Mouse (Mus musculus): Measurements from ENCODE around the gene Mettl21e. TPM values are rescaled to one million over a fixed set of nuclear protein-coding genes. Genes with fewer than 3 reads are reported as not detected.
A peak's percentile ranks its signal among the peaks of the same experiment; 100 is the strongest.
"Not testable (repeated sequence)": the region's sequence is repeated elsewhere in the genome, so short reads cannot be mapped to it uniquely, and the experiment has no call there.

Gene Mettl21e
- total RNA-seq (2021) = 10 to 100 TPM; 15.7 to 19.9 TPM
- long read RNA-seq, experiment 1, transcript Mettl21e-201 (5 exons, 3,211 nt) = major isoform, 15 of 31 reads
- long read RNA-seq, experiment 1, partial matches to known transcripts = 4 of 31 reads
- long read RNA-seq, experiment 1, other reads (novel, unspliced or antisense) = 12 of 31 reads
- long read RNA-seq, experiment 2, transcript Mettl21e-201 (5 exons, 3,211 nt) = major isoform, 35 of 59 reads
- long read RNA-seq, experiment 2, partial matches to known transcripts = 9 of 59 reads
- long read RNA-seq, experiment 2, other reads (novel, unspliced or antisense) = 15 of 59 reads

DNA sequence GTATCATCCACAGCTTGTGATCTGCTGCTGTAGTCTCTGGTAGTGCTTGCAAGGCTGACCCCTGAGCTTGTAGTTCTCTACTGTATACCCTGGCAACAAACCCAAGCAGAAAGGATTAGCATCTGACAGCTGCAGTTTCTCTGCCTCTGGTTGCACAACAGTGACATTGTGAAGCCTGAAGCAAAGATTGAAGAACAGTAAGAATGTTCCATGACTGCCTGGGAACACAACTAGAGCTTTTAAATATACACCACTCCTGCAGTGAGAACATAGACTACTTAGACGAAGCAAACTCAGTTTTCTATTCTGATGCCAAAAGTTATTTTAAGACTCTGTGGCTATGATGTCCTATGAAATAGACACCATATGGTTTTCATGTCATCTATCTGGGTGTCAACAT, at the start of gene Mettl21e:
Gene Mettl21e (minus strand): TSS at position 86 of the 400 bp plus-strand sequence.
- no peak for DNase-seq
- intact Hi-C loops (cut with DNase I) = no loop called here

DNA sequence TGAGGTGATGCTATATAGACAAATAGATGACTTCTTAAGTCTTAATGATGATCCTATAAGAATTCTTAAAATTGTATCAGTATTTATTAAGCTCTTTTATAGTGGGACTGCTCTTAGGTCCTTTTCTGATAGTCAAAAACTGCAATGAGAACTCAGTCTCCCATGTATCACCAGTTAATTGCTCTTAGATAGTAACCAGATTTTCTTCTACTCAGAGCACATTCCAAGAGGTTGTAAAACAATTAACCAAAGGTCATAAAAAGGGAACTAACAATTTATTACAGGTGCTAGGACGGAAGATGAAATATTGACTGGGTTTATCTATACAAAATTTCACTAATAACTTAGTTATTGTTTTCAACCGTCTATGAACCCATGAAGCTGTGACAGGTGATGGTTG, 21.7 kb upstream of the Mettl21e start:
- DNase-seq; intact Hi-C loops (cut with DNase I): not testable (repeated sequence)

GRCm38 (mm10) chr1:44239969-44240368, 21.2 kb upstream of the Mettl21e start:
- intact Hi-C loops (cut with DNase I) = no loop called here
- no peak for DNase-seq

DNA sequence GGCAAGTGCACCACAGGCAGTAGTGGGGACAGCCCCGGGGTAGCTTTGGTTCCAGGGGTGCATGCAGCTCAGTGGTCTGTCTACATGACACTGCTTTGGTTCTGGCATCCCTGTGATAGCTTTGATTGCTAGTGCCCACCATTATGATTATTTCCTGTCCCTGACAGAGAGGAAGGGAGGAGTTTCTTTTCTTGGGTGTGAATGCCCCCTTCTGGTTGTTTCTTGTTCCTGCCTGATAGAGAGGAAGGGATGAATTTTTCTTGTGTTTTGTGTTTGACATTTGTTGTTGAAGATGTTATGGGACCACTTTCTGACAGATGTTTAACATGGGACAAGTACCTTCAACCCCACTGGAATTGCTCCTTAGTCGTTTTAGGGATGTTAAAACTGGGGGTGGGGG, 18.5 kb upstream of the Mettl21e start:
- no peak for DNase-seq
- intact Hi-C loops (cut with DNase I) = no loop called here

DNA sequence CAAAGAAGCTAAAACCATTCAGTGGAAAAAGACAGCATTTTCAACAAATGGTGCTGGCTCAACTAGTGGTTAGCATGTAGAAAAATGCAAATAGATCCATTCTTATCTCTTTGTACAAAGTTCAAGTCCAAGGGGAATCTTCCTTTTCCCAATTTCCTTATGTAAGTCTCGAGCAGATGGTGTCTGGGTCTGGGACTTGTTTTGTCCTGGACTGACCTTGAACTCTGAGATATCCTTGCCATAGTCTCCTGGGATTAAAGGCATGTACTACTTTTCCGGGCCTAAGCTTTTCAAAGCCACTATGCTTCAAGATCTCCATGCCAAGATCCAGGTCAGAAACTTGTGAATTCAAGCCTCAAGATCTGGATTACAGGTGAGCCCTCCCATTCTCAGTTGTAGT, 16.6 kb upstream of the Mettl21e start:
- no peak for DNase-seq
- intact Hi-C loops (cut with DNase I) = no loop called here

GRCm38 (mm10) chr1:44234531-44234930, 15.8 kb upstream of the Mettl21e start:
- intact Hi-C loops (cut with DNase I); DNase-seq: not testable (repeated sequence)

GRCm38 (mm10) chr1:44229044-44229443, 10.3 kb upstream of the Mettl21e start:
- intact Hi-C loops (cut with DNase I) = loop anchor here (2.0 to 5.0 kb wide), 2 partner anchors 516 to 1083 kb away; partner anchors contain the start of gene Col3a1
- DNase-seq = peak in 1 of 2 experiments; percentile 21

GRCm38 (mm10) chr1:44217118-44217517, 1.6 kb downstream of the Mettl21e start:
- no peak for DNase-seq
- intact Hi-C loops (cut with DNase I) = no loop called here

- intact Hi-C loops (cut with DNase I) = no loop called here
- no peak for DNase-seq
These were observed 2.2 kb downstream of the Mettl21e start for GRCm38 (mm10) chr1:44216352-44217116.

GRCm38 (mm10) chr1:44214443-44214842, 4.3 kb downstream of the Mettl21e start:
- intact Hi-C loops (cut with DNase I) = no loop called here
- DNase-seq = no peak

DNA sequence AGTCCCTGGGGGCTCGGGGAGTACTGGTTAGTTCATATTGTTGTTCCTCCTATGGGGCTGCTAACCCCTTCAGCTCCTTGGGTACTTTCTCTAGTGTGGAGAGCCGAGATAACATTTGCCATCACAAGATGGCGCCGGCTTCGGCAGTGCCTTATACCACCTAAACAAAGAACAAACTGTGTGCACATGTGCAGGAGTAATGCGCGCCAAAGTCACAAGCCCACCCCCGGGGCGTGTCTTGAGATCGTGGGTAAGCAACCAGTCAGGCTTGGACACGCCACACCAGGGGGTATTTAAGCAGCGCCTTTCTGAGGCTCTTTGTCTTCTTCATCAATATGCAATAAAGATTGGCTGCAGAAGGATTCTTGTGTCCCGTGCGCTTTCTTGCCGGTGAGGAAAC, 15.9 kb downstream of the Mettl21e start:
- no peak for DNase-seq
- intact Hi-C loops (cut with DNase I) = no loop called here

DNA sequence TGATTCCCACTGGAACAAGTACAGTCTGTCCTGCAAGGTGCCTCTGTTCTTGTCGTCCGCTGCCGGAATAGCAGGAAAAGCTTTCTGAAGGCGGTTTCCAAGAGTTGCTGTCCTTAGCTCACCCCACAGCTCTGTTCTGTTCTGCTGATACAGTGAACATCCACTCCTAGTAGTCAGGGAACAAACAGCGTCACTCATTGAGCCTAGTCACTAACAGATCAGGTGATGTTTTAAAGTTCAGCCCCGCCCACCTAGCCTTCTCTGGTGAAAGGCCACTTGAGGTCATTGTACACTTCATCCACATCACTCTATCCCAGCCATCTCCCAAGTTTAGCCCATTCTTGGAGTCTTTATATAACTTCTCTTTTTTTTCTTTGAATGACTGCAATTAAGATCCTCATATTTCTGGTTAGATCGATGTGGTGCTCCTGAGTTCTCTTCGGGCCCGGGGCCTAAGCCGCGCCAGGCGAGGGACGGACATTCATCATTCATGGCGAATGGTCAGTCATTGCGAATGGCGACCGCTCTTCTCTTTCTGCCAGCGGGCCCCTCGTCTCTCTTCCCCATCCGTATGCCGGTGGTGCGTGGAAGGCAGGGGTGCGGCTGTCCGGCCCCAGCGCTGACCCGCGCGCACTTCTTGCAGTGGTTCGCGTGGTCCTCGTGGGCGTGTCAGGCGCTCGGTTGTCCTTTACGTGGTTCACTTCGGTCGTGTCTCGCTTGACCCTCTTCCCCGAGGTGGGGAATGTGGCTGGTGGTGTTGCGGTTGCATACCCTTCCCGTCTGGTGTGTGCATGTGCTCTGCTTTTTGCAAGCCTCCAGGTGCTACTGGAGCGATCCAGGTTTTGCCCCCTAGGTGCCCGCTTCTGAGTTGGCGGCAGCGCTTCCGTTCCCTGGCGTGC, 20.2 kb downstream of the Mettl21e start:
- peak; percentile 32 to 58 for DNase-seq
- intact Hi-C loops (cut with DNase I) = no loop called here

DNA sequence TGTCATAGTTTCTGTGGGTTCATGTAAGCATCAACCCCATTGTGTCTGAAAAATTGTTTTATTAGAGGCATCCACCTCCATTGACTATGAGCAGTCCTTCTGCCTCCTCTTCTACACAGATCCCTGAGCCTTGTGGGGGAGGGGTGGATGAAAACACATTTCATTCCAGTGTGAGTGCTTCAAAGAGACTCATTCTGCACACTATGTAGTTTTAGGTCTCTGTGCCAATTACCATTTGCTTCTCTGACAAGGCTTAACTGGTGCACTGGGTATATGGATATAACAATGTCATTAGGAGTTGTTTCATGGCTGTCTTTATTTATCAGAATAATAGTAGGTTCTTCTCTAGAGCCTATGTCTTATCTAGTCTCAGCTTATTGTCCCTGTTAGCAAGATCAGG, 32.4 kb downstream of the Mettl21e start:
- intact Hi-C loops (cut with DNase I) = no loop called here
- no peak for DNase-seq

DNA sequence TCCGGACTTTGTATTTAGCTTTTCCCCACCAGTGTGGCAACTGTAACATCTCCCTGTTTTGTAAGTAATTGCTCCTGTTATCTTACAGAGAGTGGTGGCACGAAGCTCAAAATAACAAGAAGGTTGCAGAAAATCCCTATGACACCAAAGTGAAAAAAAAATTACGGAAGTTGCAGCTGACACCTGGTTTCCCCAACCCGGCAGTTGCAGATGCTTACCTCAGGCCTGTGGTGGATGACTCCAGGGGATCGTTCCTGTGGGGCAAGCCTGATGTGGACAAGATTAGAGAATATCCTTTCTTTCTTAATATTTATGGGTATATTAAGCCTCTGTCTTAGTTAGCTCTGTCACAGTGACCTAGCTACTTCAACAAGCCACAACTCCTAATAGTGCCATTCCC, 40.7 kb downstream of the Mettl21e start:
- intact Hi-C loops (cut with DNase I) = no loop called here
- DNase-seq = no peak

DNA sequence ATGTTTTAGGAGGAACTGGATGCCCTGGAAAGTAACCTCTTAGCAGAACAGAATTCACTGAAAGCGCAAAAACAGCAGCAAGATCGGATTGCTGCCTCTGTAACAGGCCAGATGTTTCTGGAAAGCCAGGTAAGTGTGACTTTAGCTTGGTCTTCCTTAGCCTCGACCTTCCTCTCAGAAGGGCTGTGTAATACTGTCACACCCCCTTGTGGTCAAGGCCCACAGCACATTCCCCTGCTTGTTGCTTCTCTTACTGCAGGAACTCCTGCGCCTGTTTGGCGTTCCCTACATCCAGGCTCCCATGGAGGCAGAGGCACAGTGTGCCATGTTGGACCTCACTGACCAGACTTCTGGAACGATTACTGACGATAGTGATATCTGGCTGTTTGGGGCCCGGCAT, 44.9 kb downstream of the Mettl21e start:
- intact Hi-C loops (cut with DNase I) = no loop called here
- DNase-seq = no peak

- intact Hi-C loops (cut with DNase I) = no loop called here
- no peak for DNase-seq
These were observed 46.1 kb downstream of the Mettl21e start for GRCm38 (mm10) chr1:44172656-44173055.

- no peak for DNase-seq
- intact Hi-C loops (cut with DNase I) = no loop called here
These were observed 50.8 kb downstream of the Mettl21e start for GRCm38 (mm10) chr1:44167859-44168383.

- DNase-seq = no peak
- intact Hi-C loops (cut with DNase I) = no loop called here
These were observed 56.4 kb downstream of the Mettl21e start for GRCm38 (mm10) chr1:44162389-44162788.

DNA sequence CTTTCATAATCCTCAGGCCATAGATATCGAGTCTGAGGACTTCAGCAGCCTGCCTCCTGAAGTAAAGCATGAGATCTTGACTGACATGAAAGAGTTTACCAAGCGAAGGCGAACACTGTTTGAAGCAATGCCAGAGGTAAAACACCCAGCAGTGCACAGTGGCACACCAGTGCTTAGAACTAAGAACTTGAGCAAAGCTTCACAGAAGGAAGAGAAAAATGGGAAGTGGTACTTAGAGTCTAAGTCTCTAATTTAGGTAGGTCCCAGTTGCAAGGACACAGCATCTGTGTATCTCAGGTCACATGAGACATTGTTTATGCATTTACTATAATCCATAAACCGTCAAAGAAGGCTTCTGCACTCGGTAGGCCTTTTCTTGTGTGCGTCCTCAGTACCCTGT, 56.9 kb downstream of the Mettl21e start:
- intact Hi-C loops (cut with DNase I) = no loop called here

DNA sequence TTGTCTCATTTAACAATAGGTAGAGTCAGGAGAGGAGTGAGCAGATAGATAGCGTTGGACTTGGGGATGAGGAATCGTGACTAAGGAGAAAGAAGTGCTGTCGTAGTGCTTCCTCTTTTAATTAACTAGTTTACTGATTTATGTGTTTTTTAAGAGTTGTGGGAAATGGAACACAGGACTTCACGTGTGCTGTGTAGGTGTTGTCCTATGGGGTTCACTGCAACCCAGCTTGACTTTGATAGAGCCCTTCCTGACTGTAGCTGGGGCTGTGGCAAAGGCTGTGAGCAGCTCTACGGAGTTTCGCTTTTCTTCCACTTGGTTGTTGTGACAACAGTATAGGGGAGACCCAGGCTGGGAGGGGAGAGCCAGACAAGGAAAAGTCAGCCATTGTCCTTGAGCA, 60.4 kb downstream of the Mettl21e start:
- intact Hi-C loops (cut with DNase I) = no loop called here
- DNase-seq = no peak

More for the DNA sequence above, 56.9 kb downstream of the Mettl21e start:
- no peak for DNase-seq

DNA sequence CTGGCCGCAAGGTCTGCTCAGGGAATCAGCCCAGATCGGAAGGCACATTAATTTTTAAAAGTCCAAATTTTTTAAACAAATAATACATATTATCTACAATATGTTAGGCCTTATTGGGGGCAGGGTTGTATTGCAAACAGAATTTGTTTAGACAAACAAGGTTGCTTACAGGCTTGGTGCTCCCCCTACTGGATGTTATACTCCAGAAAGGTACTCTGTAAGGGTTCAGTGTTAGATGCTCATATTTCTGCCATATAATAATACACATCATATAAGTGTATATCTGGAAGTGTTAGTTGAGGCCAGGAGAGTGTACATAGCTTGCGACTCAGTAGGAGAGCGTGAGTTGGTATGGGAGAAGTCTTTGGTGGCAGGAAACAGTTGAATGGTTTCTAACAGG, 63.5 kb downstream of the Mettl21e start:
- intact Hi-C loops (cut with DNase I) = no loop called here
- no peak for DNase-seq

Measured in gastrocnemius, postnatal 36 days (tissue).